Mouse (Mus musculus) CH12.LX (cell line): ENCODE results near the gene Ltb. TPM values are rescaled to one million over a fixed set of nuclear protein-coding genes. Genes with fewer than 3 reads are reported as not detected.

Source experiments
- DNase-seq: peaks from one replicate; pipeline ENCODE4 v3.0.0-alpha.2; 2013; ENCODE audit errors: extremely low read depth
- H3K27ac ChIP-seq: 2 replicates; pipeline ENCODE4 v1.5.1; 2012; ENCODE audit warnings: low read depth, mild to moderate bottlenecking, control low read depth, moderate library complexity; ENCODE audit not compliant: insufficient read depth
- H3K27me3 ChIP-seq: replicated peaks from 2 replicates; pipeline ENCODE3; 2012; ENCODE audit warnings: inconsistent platforms
- H3K36me3 ChIP-seq, 2 experiments: replicated peaks in 1 of 2; 2 replicates each; pipeline versions ENCODE3 to v1.6.1; 2012; ENCODE audit warnings: inconsistent platforms in 1 of 2, low read length in 1 of 2, mild to moderate bottlenecking in 1 of 2, mixed read lengths in 1 of 2, moderate library complexity in 1 of 2; ENCODE audit not compliant: control insufficient read depth in 1 of 2, insufficient read depth in 1 of 2
- H3K4me1 ChIP-seq, 2 experiments: 2 replicates each; pipeline ENCODE4 v1.6.1; 2012; ENCODE audit warnings: inconsistent platforms in 1 of 2, moderate library complexity in 1 of 2; ENCODE audit not compliant: insufficient read depth in 2 of 2, control insufficient read depth in 1 of 2
- H3K4me2 ChIP-seq: 2 replicates; pipeline ENCODE4 v1.6.1; 2012; ENCODE audit warnings: low read depth, mild to moderate bottlenecking, control low read depth; ENCODE audit not compliant: poor library complexity, insufficient read depth, severe bottlenecking
- H3K4me3 ChIP-seq, 3 experiments: fragments of 150-350 bp in 1 of 3; sonication (generic) in 1 of 3; replicated peaks in 1 of 3; 2 replicates each; pipeline versions ENCODE3 to v1.5.1; 2011 to 2012; ENCODE audit warnings: low read depth in 2 of 3, low read length in 2 of 3, mild to moderate bottlenecking in 2 of 3, moderate library complexity in 2 of 3, control low read depth in 1 of 3, improper control_type of control experiment in 1 of 3, inconsistent platforms in 1 of 3, mixed read lengths in 1 of 3; ENCODE audit not compliant: poor library complexity in 1 of 3
- H3K79me2 ChIP-seq: replicated peaks from 2 replicates; pipeline ENCODE4 v1.6.1; 2012; ENCODE audit warnings: mild to moderate bottlenecking, moderate library complexity; ENCODE audit not compliant: control insufficient read depth, poor library complexity, insufficient read depth, severe bottlenecking; ENCODE audit errors: extremely low read depth
- H3K9ac ChIP-seq: 2 replicates; pipeline ENCODE4 v1.6.1; 2012; ENCODE audit warnings: low read depth, mild to moderate bottlenecking, control low read depth, moderate library complexity; ENCODE audit not compliant: insufficient read depth
- H3K9me3 ChIP-seq: replicated peaks from 2 replicates; pipeline ENCODE3; 2012; ENCODE audit warnings: low read length, inconsistent platforms, mixed read lengths
- BHLHE40 ChIP-seq: IDR thresholded peaks from 2 replicates; pipeline ENCODE4 v1.6.1; 2011; ENCODE audit warnings: mild to moderate bottlenecking, low read depth, low read length, improper control_type of control experiment
- CHD1 ChIP-seq: IDR thresholded peaks from 2 replicates; pipeline ENCODE4 v1.6.1; 2012; ENCODE audit warnings: low read depth, low read length, improper control_type of control experiment, inconsistent platforms
- CHD2 ChIP-seq: IDR thresholded peaks from 2 replicates; pipeline ENCODE4 v1.6.1; 2011; ENCODE audit warnings: low read length, improper control_type of control experiment
- CTCF ChIP-seq, 2 experiments: IDR thresholded peaks in 1 of 2; conservative IDR thresholded peaks in 1 of 2; 2 replicates each; pipeline ENCODE4 v1.5.1; 2011 to 2012; ENCODE audit warnings: low read depth in 2 of 2, low read length in 2 of 2, improper control_type of control experiment in 1 of 2, inconsistent platforms in 1 of 2, mild to moderate bottlenecking in 1 of 2, moderate library complexity in 1 of 2
- E2F4 ChIP-seq: IDR thresholded peaks from 2 replicates; pipeline ENCODE4 v1.6.1; 2011; ENCODE audit warnings: low read depth, low read length, improper control_type of control experiment; ENCODE audit not compliant: insufficient replicate concordance
- ELF1 ChIP-seq: IDR thresholded peaks from 2 replicates; pipeline ENCODE4 v1.6.1; 2014; ENCODE audit warnings: low read depth, mild to moderate bottlenecking, inconsistent platforms, low read length, improper control_type of control experiment
- EP300 ChIP-seq: IDR thresholded peaks from 2 replicates; pipeline ENCODE4 v1.6.1; 2011; ENCODE audit warnings: low read length, improper control_type of control experiment
- ETS1 ChIP-seq: conservative IDR thresholded peaks from 2 replicates; pipeline ENCODE4 v1.6.1; 2012; ENCODE audit warnings: low read depth, mild to moderate bottlenecking, inconsistent platforms, low read length, improper control_type of control experiment, moderate library complexity
- GABPA ChIP-seq: IDR thresholded peaks from 2 replicates; pipeline ENCODE4 v1.6.1; 2012; ENCODE audit warnings: low read depth, low read length, improper control_type of control experiment, inconsistent platforms; ENCODE audit not compliant: insufficient replicate concordance
- IRF4 ChIP-seq: IDR thresholded peaks from 2 replicates; pipeline ENCODE4 v1.6.1; 2014; ENCODE audit warnings: low read depth, mild to moderate bottlenecking, inconsistent platforms, low read length, improper control_type of control experiment
- JUN ChIP-seq: IDR thresholded peaks from 2 replicates; pipeline ENCODE4 v1.6.1; 2011; ENCODE audit warnings: low read depth, mild to moderate bottlenecking, low read length, improper control_type of control experiment, moderate library complexity; ENCODE audit not compliant: insufficient read depth
- JUND ChIP-seq: conservative IDR thresholded peaks from 2 replicates; pipeline ENCODE4 v1.6.1; 2011; ENCODE audit warnings: low read depth, low read length, improper control_type of control experiment
- KAT2A ChIP-seq: IDR thresholded peaks from 2 replicates; pipeline ENCODE4 v1.6.1; 2012; ENCODE audit warnings: low read length, improper control_type of control experiment, inconsistent platforms; ENCODE audit not compliant: insufficient replicate concordance
- MAX ChIP-seq: IDR thresholded peaks from 2 replicates; pipeline ENCODE4 v1.6.1; 2011; ENCODE audit warnings: low read length, improper control_type of control experiment
- MEF2A ChIP-seq: IDR thresholded peaks from 2 replicates; pipeline ENCODE4 v1.6.1; 2014; ENCODE audit warnings: low read depth, mild to moderate bottlenecking, inconsistent platforms, low read length, improper control_type of control experiment, borderline replicate concordance
- MXI1 ChIP-seq: IDR thresholded peaks from 2 replicates; pipeline ENCODE4 v1.6.1; 2011; ENCODE audit warnings: mild to moderate bottlenecking, low read depth, low read length, improper control_type of control experiment
- MYC ChIP-seq: IDR thresholded peaks from 2 replicates; pipeline ENCODE4 v1.6.1; 2011; ENCODE audit warnings: low read depth, mild to moderate bottlenecking, improper control_type of control experiment, low read length
- NELFE ChIP-seq: IDR thresholded peaks from 2 replicates; pipeline ENCODE4 v1.6.1; 2011; ENCODE audit warnings: low read depth, low read length, improper control_type of control experiment
- NRF1 ChIP-seq: IDR thresholded peaks from 2 replicates; pipeline ENCODE4 v1.6.1; 2014; ENCODE audit warnings: low read depth, mild to moderate bottlenecking, inconsistent platforms, low read length, improper control_type of control experiment, moderate library complexity
- POLR2A ChIP-seq: IDR thresholded peaks from 2 replicates; pipeline ENCODE4 v1.6.1; 2011; ENCODE audit warnings: low read depth, mild to moderate bottlenecking, improper control_type of control experiment, low read length
- RAD21 ChIP-seq: IDR thresholded peaks from 2 replicates; pipeline ENCODE4 v1.6.1; 2011; ENCODE audit warnings: low read depth, mild to moderate bottlenecking, low read length, improper control_type of control experiment, moderate library complexity
- RCOR1 ChIP-seq: conservative IDR thresholded peaks from 2 replicates; pipeline ENCODE4 v1.6.1; 2012; ENCODE audit warnings: low read depth, mild to moderate bottlenecking, inconsistent platforms, low read length, improper control_type of control experiment
- SIN3A ChIP-seq: IDR thresholded peaks from 2 replicates; pipeline ENCODE4 v1.6.1; 2012; ENCODE audit warnings: low read length, improper control_type of control experiment, inconsistent platforms
- SMC3 ChIP-seq: IDR thresholded peaks from 2 replicates; pipeline ENCODE4 v1.6.1; 2011; ENCODE audit warnings: low read depth, low read length, improper control_type of control experiment
- TCF12 ChIP-seq: IDR thresholded peaks from 2 replicates; pipeline ENCODE4 v1.6.1; 2014; ENCODE audit warnings: low read depth, mild to moderate bottlenecking, inconsistent platforms, low read length, improper control_type of control experiment
- USF1 ChIP-seq: IDR thresholded peaks from 2 replicates; pipeline ENCODE4 v1.6.1; 2014; ENCODE audit warnings: low read depth, mild to moderate bottlenecking, inconsistent platforms, low read length, improper control_type of control experiment
- USF2 ChIP-seq: conservative IDR thresholded peaks from 2 replicates; pipeline ENCODE4 v1.6.1; 2011; ENCODE audit warnings: low read depth, low read length, improper control_type of control experiment
- ZC3H11A ChIP-seq: IDR thresholded peaks from 2 replicates; pipeline ENCODE4 v1.6.1; 2012; ENCODE audit warnings: low read depth, mild to moderate bottlenecking, inconsistent platforms, low read length, improper control_type of control experiment
- ZKSCAN1 ChIP-seq: IDR thresholded peaks from 2 replicates; pipeline ENCODE4 v1.6.1; 2012; ENCODE audit warnings: low read depth, inconsistent platforms, low read length, improper control_type of control experiment, borderline replicate concordance
- ZNF384 ChIP-seq: IDR thresholded peaks from 2 replicates; pipeline ENCODE4 v1.6.1; 2012; ENCODE audit warnings: low read depth, low read length, improper control_type of control experiment, inconsistent platforms
- dilution Hi-C: fragments of 300-500 bp; cut with MboI; formaldehyde crosslinking; loops from 2 replicates; pipeline ENCODE4 v1.14.3; 2020; ENCODE audit warnings: low sequenced_read_pairs; ENCODE audit not compliant: extremely low pct_unique_long_range_greater_than_20kb, extremely low pct_ligation_motif_present
- in situ Hi-C: fragments of 300-500 bp; cut with MboI; formaldehyde crosslinking; loops from 3 replicates; pipeline ENCODE4 v1.14.3; 2019; ENCODE audit warnings: low sequenced_read_pairs, low pct_ligation_motif_present, low pct_unique_long_range_greater_than_20kb, mixed read lengths
- polyA plus RNA-seq: library from polyadenylated mRNA; unstranded; fragments of >175 nt; gene quantifications from 2 replicates; pipeline ENCODE4 v1.2.1, GENCODE M21; 2012; ENCODE audit warnings: low read depth; ENCODE audit not compliant: insufficient read length
- total RNA-seq, 2 experiments: library from RNA; depleted of rRNA; stranded (reverse); fragments of 300-350 nt in 1 of 2; fragments of >200 nt in 1 of 2; gene quantifications; 2 replicates each; pipeline ENCODE4 v1.2.3; 2012 to 2014

Gene Ltb
- total and polyA plus RNA-seq, 3 experiments, result 150 to 263 (median 234) TPM

DNA sequence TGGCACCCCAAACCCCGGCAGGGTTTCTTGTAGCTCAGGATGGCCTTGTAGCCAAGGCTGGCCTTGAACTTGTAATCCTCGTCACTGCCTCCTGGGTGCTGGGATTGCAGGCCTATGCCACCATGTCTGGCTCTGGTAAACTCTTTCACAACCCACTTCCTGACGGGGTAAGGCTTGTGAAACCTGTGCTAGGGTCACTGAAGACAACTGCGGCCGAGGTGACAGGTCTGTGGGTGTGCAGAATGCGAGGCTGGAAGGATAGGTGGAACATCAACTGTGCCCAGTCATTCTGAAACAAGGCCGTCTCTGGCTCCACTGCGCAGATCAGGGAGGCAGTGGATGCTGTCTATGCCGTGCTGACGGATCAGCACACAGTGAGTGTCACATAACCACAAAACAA lies 36.8 kb downstream of the Ltb start:
- peaks cover 21 to 70% of the 10 kb centered on the region in 2 experiments for H3K4me1 ChIP-seq
- H3K27ac ChIP-seq, result peak overlapping the region; percentile 36
- H3K9ac ChIP-seq, result no peak overlapping the region

DNA sequence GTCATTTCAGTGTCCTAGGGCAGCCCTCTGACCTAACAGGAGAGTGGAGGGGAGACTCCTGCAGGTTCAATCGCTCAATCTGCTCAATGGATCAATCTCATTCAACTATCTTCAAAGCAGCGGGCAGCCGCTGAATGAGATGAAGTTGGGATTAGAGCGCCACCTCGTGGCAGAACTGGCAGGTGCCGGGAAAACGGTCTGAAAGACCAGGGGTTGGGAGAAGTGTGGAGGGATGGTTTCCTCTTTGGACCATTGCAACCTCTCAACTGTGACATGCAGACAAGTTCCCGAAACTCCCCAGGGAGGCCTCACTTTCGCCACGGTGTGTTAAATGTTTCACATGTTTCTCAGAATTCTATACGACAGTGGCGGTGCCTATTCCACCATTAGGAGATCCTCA lies 37.8 kb downstream of the Ltb start:
- H3K27ac ChIP-seq, result peak overlapping the region; percentile 41
- in situ Hi-C loops, result loop anchor here (5.0 to 10.0 kb wide), 3 partner anchors 60 to 217 kb away; partner anchors contain the start of genes Ly6g5b and Vwa7
- H3K79me2 ChIP-seq, result peaks cover 31% of the 10 kb centered on the region
- H3K4me2 ChIP-seq, result peak overlapping the region; percentile 69
- peaks cover 17 to 67% of the 10 kb centered on the region in 2 experiments for H3K4me1 ChIP-seq
- peak; percentile 88 for DNase-seq
- H3K27me3 ChIP-seq, result no peaks in the 10 kb centered on the region
- H3K9ac ChIP-seq, result peak overlapping the region; percentile 35; the same call in 1 of the 2 replicates
- H3K36me3 ChIP-seq, result peaks cover 33 to 60% of the 10 kb centered on the region in 2 experiments
- H3K9me3 ChIP-seq, result no peaks in the 10 kb centered on the region
- no peak overlapping the region for H3K4me3 ChIP-seq
- dilution Hi-C loops, result no loop called here
- peak; percentile 59; the same call in 1 of the 2 replicates for TF ChIP-seq MAX
- peak; percentile 96 for TF ChIP-seq SMC3
- no peak for TF ChIP-seq GABPA
- TF ChIP-seq ELF1, result peak; percentile 46
- TF ChIP-seq KAT2A, result no peak
- no peak for TF ChIP-seq JUND
- no peak; the same call in 1 of the 2 replicates for TF ChIP-seq NELFE
- TF ChIP-seq JUN, result no peak
- peak; percentile 61 for TF ChIP-seq SIN3A
- TF ChIP-seq TCF12, result no peak
- TF ChIP-seq RAD21, result peak; percentile 88
- TF ChIP-seq CHD1, result no peak
- no peak for TF ChIP-seq POLR2A
- no peak for TF ChIP-seq USF1
- peak; percentile 49 for TF ChIP-seq IRF4
- TF ChIP-seq EP300, result 0 out of 2 replicates have a peak, but pooled peaks have one; percentile 22
- TF ChIP-seq ZKSCAN1, result no peak
- TF ChIP-seq ETS1, result no peak
- peak; percentile 65; the same call in 1 of the 2 replicates for TF ChIP-seq MYC
- TF ChIP-seq E2F4, result no peak
- TF ChIP-seq ZNF384, result no peak
- 0 out of 2 replicates have a peak, but pooled peaks have one; percentile 22 for TF ChIP-seq NRF1

More for the DNA sequence above, 36.8 kb downstream of the Ltb start:
- H3K27me3 ChIP-seq, result no peaks in the 10 kb centered on the region
- peaks cover 33 to 62% of the 10 kb centered on the region in 2 experiments for H3K36me3 ChIP-seq
- in situ Hi-C loops, result loop anchor here (5.0 to 10.0 kb wide), 3 partner anchors 59 to 216 kb away; partner anchors contain the start of genes Ly6g5b and Vwa7
- no peaks in the 10 kb centered on the region for H3K9me3 ChIP-seq
- peak; percentile 74 for DNase-seq
- H3K79me2 ChIP-seq, result peaks cover 31% of the 10 kb centered on the region
- TF ChIP-seq MXI1 (peak; percentile 68; the same call in 1 of the 2 replicates), SIN3A (peak; percentile 87), ELF1 (no peak), JUN (peak; percentile 58), ETS1 (peak; percentile 62), CHD2 (no peak), USF1 (no peak), TCF12 (peak; percentile 59; the same call in 1 of the 2 replicates), ZKSCAN1 (no peak), EP300 (peak; percentile 80), RCOR1 (peak; percentile 65; the same call in 1 of the 2 replicates), CHD1 (no peak), JUND (peak; percentile 92), MEF2A (no peak), CTCF (conservative IDR thresholded peaks at IDR 0.05 in 1 of 2, IDR thresholded peaks at IDR 0.05 in 1 of 2; ENCODE audit: low read depth in 2 of 2, low read length in 2 of 2) (no peak), IRF4 (peak; percentile 95), POLR2A (no peak), BHLHE40 (peak; percentile 76), KAT2A (no peak), USF2 (no peak), SMC3 (peak; percentile 46), MAX (0 out of 2 replicates have a peak, but pooled peaks have one; percentile 32), MYC (peak; percentile 73), NRF1 (peak; percentile 67), ZC3H11A (no peak)
- TF ChIP-seq, all 38 proteins: peak for 14
- dilution Hi-C loops, result no loop called here
- Histone ChIP-seq H3K4me2 (peak overlapping the region; percentile 69; the same call in 1 of the 2 replicates), H3K4me3 (peak overlapping the region in 1 of 3 experiments; percentile 1)
